Mouse (Mus musculus) neural tube, embryonic 14.5 days (tissue): ENCODE data around the gene Gm21915. TPM values are rescaled to one million over a fixed set of nuclear protein-coding genes. Genes with fewer than 3 reads are reported as not detected.

ENCODE experiments used
- polyA plus RNA-seq: library from polyadenylated mRNA; unstranded; fragments of >200 nt; fragmentation: Nextera tagmentation; extraction: Ambion mirVana; gene quantifications from 2 replicates; pipeline ENCODE4 v1.2.1, GENCODE M21; 2014

Gm21915 gene
- polyA plus RNA-seq, 1 experiment from 2014 or later: not detected

Other genes starting within 250 kb of the Gm21915 start
- gene Gramd1b, start 139.2 kb upstream of the Gm21915 start, polyA plus RNA-seq: 13.9 and 21.4 TPM in 2 replicates
- gene Clmp, start 15.3 kb downstream of the Gm21915 start, polyA plus RNA-seq: 59.2 and 62.0 TPM in 2 replicates
- 2,884 and 3,125 TPM in 2 replicates for gene Hspa8, start 130.4 kb downstream of the Gm21915 start, polyA plus RNA-seq
- gene Bsx, start 203.5 kb downstream of the Gm21915 start, polyA plus RNA-seq: not detected in 2 replicates